Mouse (Mus musculus) midbrain, embryonic 11.5 days (tissue): ENCODE measurements around the gene Agpat4. TPM values are rescaled to one million over a fixed set of nuclear protein-coding genes. Genes with fewer than 3 reads are reported as not detected.

Experiments
- ATAC-seq: fragments of 200-750 bp; cut with Nextera tagmentation; 2 replicates; pipeline ENCODE4 v1.8.0; 2017; ENCODE audit warnings: moderate TSS enrichment, moderate library complexity; ENCODE audit not compliant: low FRiP score
- DNase-seq: peaks from one replicate; pipeline ENCODE4 v3.0.0; 2015; ENCODE audit warnings: low spot score; ENCODE audit errors: missing footprints
- H3K27ac ChIP-seq: fragments of 300-500 bp; sonication (generic); 2 replicates; pipeline ENCODE4 v1.5.1; 2014; ENCODE audit warnings: low read depth, low read length
- H3K27me3 ChIP-seq: fragments of 300-500 bp; sonication (generic); 2 replicates; pipeline ENCODE4 v1.6.1; 2014; ENCODE audit warnings: mild to moderate bottlenecking, low read length, moderate library complexity, mixed read lengths; ENCODE audit not compliant: control insufficient read depth, insufficient read depth
- H3K36me3 ChIP-seq: fragments of 300-500 bp; sonication (generic); 2 replicates; pipeline ENCODE4 v1.6.1; 2014; ENCODE audit warnings: mild to moderate bottlenecking, low read length, moderate library complexity, mixed read lengths; ENCODE audit not compliant: control insufficient read depth, insufficient read depth
- H3K4me1 ChIP-seq: fragments of 300-500 bp; sonication (generic); 2 replicates; pipeline ENCODE4 v1.6.1; 2014; ENCODE audit warnings: low read length; ENCODE audit not compliant: control insufficient read depth, insufficient read depth
- H3K4me2 ChIP-seq: fragments of 300-500 bp; sonication (generic); 2 replicates; pipeline ENCODE4 v1.6.1; 2014; ENCODE audit warnings: mild to moderate bottlenecking, moderate library complexity
- H3K4me3 ChIP-seq: fragments of 300-500 bp; sonication (generic); 2 replicates; pipeline ENCODE4 v1.5.1; 2014; ENCODE audit warnings: low read depth, low read length
- H3K9ac ChIP-seq: fragments of 300-500 bp; sonication (generic); 2 replicates; pipeline ENCODE4 v1.6.1; 2014; ENCODE audit warnings: low read length
- H3K9me3 ChIP-seq: fragments of 300-500 bp; sonication (generic); 2 replicates; pipeline ENCODE4 v1.6.1; 2016; ENCODE audit warnings: low read length; ENCODE audit not compliant: control insufficient read depth
- WGBS: fragments of 180-500 bp; shearing (Covaris S2); extraction: QIAGEN DNeasy Blood & Tissue Kit; methylation state at CpG from one replicate; pipeline ENCODE4 v1.1.7; 2014; 5-methylcytosine and 5-hydroxymethylcytosine counted together
- polyA plus RNA-seq: library from polyadenylated mRNA; unstranded; fragments of >200 nt; fragmentation: Nextera tagmentation; extraction: Ambion mirVana; gene quantifications from 2 replicates; pipeline ENCODE4 v1.2.1, GENCODE M21; 2014

The Agpat4 gene
- polyA plus RNA-seq, 1 experiment from 2014 or later = 22.9 TPM

DNA sequence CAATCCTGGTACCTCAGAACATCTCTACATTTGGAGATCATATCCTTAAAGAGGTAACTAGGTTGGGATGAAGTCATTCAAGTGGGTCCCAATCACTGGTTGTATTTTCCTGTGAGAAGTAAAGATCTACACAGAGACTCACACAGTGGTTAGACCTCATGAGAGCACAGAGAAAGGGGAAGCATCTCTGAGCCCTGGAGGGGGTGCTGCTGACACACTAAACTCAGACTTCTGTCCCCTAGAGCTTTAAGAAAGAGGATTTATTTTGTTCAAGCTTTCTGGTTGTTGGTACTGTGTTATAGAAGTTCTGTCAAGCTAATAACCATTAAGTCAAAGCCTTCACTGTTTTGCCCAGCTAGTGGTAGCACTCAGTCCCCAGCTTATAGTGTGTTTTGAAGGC lies 19.1 kb upstream of the Agpat4 start:
- H3K4me1 ChIP-seq = no peaks in the 10 kb centered on the region
- no peak overlapping the region for H3K4me3 ChIP-seq
- ATAC-seq (no peak), DNase-seq (no peak)
- no peak overlapping the region for H3K9ac ChIP-seq
- H3K9me3 ChIP-seq = no peaks in the 10 kb centered on the region
- no peak overlapping the region for H3K4me2 ChIP-seq
- no peaks in the 10 kb centered on the region for H3K36me3 ChIP-seq
- no peaks in the 10 kb centered on the region for H3K27me3 ChIP-seq
- H3K27ac ChIP-seq = no peak overlapping the region

- H3K4me3 ChIP-seq = no peak overlapping the region
- H3K27me3 ChIP-seq = no peaks in the 10 kb centered on the region
- H3K4me1 ChIP-seq = no peaks in the 10 kb centered on the region
- no peaks in the 10 kb centered on the region for H3K36me3 ChIP-seq
- ATAC-seq = no peak
- WGBS = 92% methylated on average over 10 of the region's 10 CpGs
- no peak overlapping the region for H3K27ac ChIP-seq
- H3K9ac ChIP-seq = no peak overlapping the region
- H3K4me2 ChIP-seq = no peak overlapping the region
- no peak for DNase-seq
- no peaks in the 10 kb centered on the region for H3K9me3 ChIP-seq
Observed at GRCm38 (mm10) chr17:12102326-12102725, 16.2 kb upstream of the Agpat4 start.

- no peak overlapping the region for H3K4me2 ChIP-seq
- no peak overlapping the region for H3K27ac ChIP-seq
- ATAC-seq (no peak), DNase-seq (no peak)
- no peaks in the 10 kb centered on the region for H3K9me3 ChIP-seq
- H3K4me3 ChIP-seq = no peak overlapping the region
- H3K9ac ChIP-seq = no peak overlapping the region
- no peaks in the 10 kb centered on the region for H3K4me1 ChIP-seq
- H3K36me3 ChIP-seq = no peaks in the 10 kb centered on the region
- WGBS = 79% methylated on average over 6 of the region's 6 CpGs
- no peaks in the 10 kb centered on the region for H3K27me3 ChIP-seq
Observed at GRCm38 (mm10) chr17:12103781-12104180, 14.7 kb upstream of the Agpat4 start.

DNA sequence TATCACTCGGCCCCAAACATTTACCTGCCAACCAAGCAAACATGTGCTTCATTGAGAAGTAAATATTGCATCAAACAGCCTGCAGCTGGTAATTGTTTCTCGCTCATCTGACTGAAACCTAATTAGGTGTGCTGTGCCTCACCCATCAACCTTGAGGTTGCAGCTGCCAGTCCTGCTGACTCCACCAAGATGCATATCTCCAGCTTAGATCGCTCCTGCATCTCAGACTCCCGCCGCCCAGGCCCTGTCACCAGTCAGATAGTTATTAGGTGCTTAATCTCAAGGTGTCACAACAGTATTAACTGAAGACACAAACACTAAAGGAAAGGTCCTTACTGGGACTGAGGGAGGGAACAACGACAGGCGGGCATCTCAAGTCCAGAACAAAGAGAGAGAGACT lies 14.3 kb upstream of the Agpat4 start:
- no peak overlapping the region for H3K4me2 ChIP-seq
- DNase-seq (no peak), ATAC-seq (no peak)
- H3K36me3 ChIP-seq = no peaks in the 10 kb centered on the region
- no peaks in the 10 kb centered on the region for H3K27me3 ChIP-seq
- no peak overlapping the region for H3K9ac ChIP-seq
- no peak overlapping the region for H3K4me3 ChIP-seq
- WGBS = 83% methylated on average over 7 of the region's 7 CpGs
- no peaks in the 10 kb centered on the region for H3K4me1 ChIP-seq
- no peak overlapping the region for H3K27ac ChIP-seq
- no peaks in the 10 kb centered on the region for H3K9me3 ChIP-seq

DNA sequence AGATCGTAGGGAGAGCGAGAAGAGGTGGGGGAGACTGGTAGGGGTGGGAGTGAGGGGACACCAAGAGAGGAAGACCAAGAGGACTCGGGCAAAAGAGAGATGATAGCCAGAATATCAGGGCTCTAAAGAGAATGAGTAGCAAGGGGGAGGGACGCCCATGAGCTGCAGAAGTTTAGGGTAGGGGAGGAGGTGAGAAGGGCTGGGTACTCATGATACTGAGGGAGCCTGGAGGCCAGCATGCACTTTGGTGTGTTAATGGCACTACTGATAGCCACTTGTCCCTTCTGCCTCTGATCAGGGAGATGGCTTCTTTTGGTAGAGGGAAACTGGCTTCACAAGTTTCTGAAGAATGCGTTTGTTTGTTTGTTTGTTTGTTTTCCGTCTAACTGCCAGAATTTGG lies 13.8 kb upstream of the Agpat4 start:
- Histone ChIP-seq H3K36me3 (no peaks in the 10 kb centered on the region), H3K9ac (no peak overlapping the region), H3K27me3 (no peaks in the 10 kb centered on the region), H3K27ac (no peak overlapping the region), H3K9me3 (no peaks in the 10 kb centered on the region), H3K4me2 (no peak overlapping the region), H3K4me1 (no peaks in the 10 kb centered on the region), H3K4me3 (no peak overlapping the region)
- no peak for DNase-seq
- WGBS = 88% methylated on average over 6 of the region's 6 CpGs
- ATAC-seq = no peak

- ATAC-seq (no peak), DNase-seq (no peak)
- no peaks in the 10 kb centered on the region for H3K36me3 ChIP-seq
- no peak overlapping the region for H3K27ac ChIP-seq
- H3K27me3 ChIP-seq = no peaks in the 10 kb centered on the region
- H3K9ac ChIP-seq = no peak overlapping the region
- no peak overlapping the region for H3K4me2 ChIP-seq
- H3K9me3 ChIP-seq = no peaks in the 10 kb centered on the region
- 49% methylated on average over 4 of the region's 4 CpGs for WGBS
- H3K4me1 ChIP-seq = no peaks in the 10 kb centered on the region
- no peak overlapping the region for H3K4me3 ChIP-seq
Observed at GRCm38 (mm10) chr17:12106255-12106654, 12.2 kb upstream of the Agpat4 start.

DNA sequence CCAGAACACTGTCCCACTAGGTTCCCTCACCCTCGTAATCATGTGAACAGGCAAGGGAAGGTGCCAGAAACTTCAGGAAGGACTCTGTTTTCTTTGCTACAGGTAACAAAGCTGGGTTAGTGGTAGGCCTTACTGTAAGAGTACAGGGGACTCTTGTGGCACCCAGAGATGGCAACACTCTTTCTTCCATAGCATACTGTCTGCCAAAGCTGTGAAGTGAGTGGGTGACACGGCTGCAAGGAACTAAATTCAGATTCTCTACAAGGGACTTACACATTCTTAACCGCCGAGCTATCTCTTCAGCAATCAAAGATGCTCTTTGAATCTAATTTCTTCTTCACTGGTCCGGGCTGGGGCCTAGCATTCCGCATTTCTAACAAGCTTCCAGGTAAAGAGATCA lies 4.9 kb upstream of the Agpat4 start:
- Histone ChIP-seq H3K9me3 (no peaks in the 10 kb centered on the region), H3K4me2 (no peak overlapping the region), H3K4me3 (no peak overlapping the region), H3K4me1 (0 out of 2 replicates have a peak, but pooled peaks cover 4% of the 10 kb centered on the region), H3K27me3 (no peaks in the 10 kb centered on the region), H3K27ac (no peak overlapping the region), H3K9ac (no peak overlapping the region), H3K36me3 (no peaks in the 10 kb centered on the region)
- ATAC-seq = no peak
- DNase-seq = no peak
- WGBS = 90% methylated on average over 6 of the region's 6 CpGs

DNA sequence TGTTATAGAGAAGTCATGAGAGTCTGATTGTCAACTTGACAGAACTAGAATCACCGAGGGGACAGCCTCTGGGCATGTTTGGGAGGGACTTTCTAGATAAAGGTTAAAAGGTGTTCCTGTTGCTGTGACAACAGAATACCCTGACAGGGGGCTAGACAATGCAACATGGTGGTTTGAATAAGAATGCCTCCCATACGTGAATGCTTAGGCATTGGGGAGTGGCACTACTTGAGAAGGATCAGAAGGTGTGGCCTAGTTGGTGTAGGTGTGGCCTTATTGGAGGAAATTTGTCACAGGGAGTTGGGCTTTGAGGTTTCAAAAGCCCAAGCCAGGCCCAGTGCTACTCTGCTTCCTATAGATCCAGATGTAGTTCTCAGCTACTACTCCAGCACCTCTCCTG lies 3.4 kb upstream of the Agpat4 start:
- 0 out of 2 replicates have a peak, but pooled peaks cover 4% of the 10 kb centered on the region for H3K4me1 ChIP-seq
- no peak for ATAC-seq
- no peak overlapping the region for H3K9ac ChIP-seq
- no peaks in the 10 kb centered on the region for H3K9me3 ChIP-seq
- no peak overlapping the region for H3K4me2 ChIP-seq
- no peak overlapping the region for H3K4me3 ChIP-seq
- no peaks in the 10 kb centered on the region for H3K36me3 ChIP-seq
- DNase-seq = no peak
- H3K27ac ChIP-seq = no peak overlapping the region
- no peaks in the 10 kb centered on the region for H3K27me3 ChIP-seq
- WGBS = 72% methylated on average over 2 of the region's 2 CpGs

DNA sequence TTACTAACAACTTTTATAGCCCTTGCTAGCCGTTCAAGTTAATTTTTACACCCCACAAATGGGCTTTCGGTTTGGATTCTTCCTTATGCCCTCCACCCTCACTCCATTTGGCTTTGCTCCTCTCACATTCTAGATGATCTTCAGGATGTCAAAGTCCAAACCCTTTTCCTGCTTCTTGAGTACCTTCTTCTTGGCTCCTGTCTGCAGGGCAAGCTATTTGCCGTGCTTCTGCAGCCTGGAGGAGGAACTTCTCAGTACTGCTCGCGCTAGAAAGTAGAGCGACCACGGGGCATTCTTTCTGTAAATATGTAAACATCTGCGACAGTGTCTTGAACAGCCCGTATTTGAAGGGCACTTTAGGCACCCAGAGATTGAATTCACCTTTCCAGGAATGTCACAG lies 373 bp upstream of the Agpat4 start:
- no peak for ATAC-seq
- WGBS = 6% methylated on average over 9 of the region's 9 CpGs
- H3K27ac ChIP-seq = no peak overlapping the region; the same call in 1 of the 2 replicates
- H3K36me3 ChIP-seq = no peaks in the 10 kb centered on the region
- no peak for DNase-seq
- no peaks in the 10 kb centered on the region for H3K27me3 ChIP-seq
- peak overlapping the region; percentile 92 for H3K4me2 ChIP-seq
- peak overlapping the region; percentile 70 for H3K4me3 ChIP-seq
- peak overlapping the region; percentile 82 for H3K9ac ChIP-seq
- H3K9me3 ChIP-seq = no peaks in the 10 kb centered on the region
- peaks cover 9% of the 10 kb centered on the region; the same call in 1 of the 2 replicates for H3K4me1 ChIP-seq
